Mouse (Mus musculus) CD4-positive naive resting alpha-beta T cell, adult 57 days (primary cell): Measurements from ENCODE around the gene Cnih1. TPM values are rescaled to one million over a fixed set of nuclear protein-coding genes. Genes with fewer than 3 reads are reported as not detected.

ENCODE experiments used
- total RNA-seq: library from RNA; stranded (reverse); gene quantifications from one replicate; pipeline ENCODE4 v1.2.4, GENCODE M21; 2023

The Cnih1 gene
- total RNA-seq, result 22.5 TPM

DNA sequence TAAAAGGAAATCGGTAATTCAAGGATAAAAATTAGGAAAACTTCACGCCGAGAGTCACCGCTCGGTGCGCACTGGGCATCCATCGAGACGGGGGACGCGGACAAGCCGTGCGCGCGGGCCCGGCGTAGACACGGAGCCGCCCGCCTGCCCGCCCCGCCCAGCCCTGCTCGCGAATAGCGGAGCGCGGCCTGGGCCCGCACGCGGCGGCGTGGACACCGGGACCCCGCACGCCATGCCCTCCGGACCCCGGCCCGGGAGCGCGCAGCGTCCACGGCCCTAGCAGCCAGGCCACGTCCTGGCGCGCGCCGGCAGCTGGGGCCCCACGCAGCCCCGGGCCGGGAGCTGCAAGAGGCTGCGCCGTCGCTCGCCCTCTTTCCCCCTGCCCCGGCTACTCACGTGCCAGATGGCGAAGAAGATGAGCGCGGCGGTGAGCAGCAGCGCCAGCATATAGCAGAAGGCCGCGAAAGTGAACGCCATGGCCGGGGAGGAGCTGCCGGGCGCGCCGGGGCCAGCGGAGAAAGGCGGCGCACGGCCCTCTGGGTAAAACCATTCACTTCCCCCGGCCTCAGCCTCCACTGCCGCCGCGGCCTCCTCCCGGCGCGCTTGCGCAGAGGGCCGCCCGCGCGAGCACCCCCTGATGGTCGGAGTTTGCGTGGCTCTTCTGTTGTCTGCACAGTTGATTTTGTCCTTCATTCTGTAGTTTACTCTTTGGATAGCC, at the start of gene Cnih1:
Gene Cnih1, minus strand, starts transcription at position 625 of the 718 bp plus-strand sequence.

DNA sequence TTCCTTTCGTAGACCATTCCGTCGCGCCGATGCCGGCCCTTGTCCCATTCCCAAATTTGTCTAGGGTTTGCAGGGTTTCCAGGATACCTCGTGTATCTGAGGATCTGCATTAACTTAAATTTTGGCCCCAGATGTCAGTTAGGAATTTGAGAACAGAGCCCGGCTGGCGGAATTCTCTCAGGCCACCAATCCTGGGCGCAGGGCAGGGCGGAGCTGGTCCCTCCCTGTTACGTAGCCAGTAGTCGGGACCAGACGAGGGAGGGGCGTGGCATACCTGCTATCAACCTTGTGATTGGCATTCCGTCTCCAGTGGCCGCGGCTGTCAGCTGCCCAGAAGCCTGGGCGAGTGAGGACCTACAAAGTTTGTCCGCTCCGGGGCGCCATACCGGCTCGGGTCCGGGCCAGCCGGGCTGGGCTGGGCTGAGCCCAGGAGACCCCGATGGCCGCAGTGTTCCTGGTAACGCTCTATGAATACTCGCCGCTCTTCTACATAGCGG, 43.7 kb upstream of the Cnih1 start, which contains the start of gene Cgrrf1:
Gene Cgrrf1, plus strand, starts transcription at position 289 of the 497 bp plus-strand sequence.

DNA sequence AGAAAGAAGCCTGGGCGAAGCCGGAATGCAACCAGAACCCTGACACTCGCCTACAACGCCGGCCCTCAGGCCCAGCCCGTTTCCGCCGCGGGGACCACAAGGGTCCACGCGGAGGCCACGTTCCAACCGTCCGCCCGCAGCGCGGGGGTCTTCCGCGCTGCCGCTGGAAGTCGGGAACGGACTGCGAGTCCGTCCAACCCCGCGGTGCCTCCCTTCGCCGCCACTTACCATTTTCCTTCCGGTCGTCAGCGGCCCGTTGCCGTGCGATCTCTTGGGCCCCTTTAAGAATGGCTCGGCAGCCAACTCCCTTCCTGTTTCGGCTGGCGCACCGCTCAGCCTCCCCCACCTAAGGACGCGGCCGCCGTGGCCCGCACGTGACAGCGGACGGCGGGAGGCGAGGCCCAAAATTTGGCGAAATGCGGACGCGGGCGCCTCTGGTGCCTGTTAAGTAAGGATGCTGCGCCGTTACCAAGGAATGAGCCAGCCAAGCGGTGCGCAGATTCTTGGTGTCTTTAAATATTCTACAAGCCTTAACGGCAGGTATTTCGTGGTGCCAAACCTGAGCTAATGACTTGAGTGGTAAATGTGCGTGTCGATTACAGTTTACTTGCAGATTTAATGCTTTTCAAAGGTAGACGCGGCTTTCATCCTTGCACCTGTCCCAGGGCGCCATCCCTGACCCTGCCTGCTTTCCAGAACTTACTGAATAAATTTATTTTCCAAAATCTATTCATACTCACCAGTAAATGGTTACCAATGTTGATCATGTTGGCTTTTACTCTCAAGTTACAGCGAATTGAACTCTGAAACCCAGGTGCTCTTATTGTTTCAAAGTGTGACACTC, 33.9 kb upstream of the Cnih1 start, which contains the start of gene Gmfb:
Gene Gmfb, minus strand, starts transcription at position 370 of the 844 bp plus-strand sequence.

DNA sequence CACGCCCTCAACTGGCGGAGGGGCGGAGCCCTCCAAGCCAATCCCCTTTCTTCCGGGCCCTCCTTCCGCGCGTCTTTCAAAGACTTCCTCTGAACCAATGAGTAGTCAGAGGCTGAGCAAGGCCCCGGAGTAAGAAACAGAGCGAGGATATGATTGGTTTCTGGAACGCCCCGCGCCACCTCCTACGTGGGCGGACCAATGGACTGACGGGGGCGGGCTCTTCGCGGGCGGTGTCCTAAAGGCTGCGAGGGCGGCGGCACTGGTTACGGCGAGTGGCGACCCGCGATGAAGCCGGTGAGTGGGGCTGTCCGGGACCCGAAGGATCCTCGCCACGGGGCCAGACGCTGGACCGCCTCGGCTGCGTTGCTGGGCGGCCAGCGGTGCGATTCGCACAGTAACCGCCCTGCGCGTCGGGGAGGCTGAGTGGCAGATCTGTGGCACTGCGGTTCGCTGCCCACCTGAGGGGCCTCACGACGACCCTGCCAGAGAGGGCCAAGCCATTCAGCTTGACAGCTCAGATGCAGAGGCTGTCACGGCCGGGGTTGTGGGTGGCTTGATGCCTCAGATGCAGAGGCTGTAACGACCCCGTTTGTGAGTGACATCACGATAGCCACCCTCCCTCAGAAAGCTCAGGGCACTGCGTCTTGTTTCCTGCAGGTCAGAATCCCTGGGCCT, 27.7 kb downstream of the Cnih1 start, which contains the start of gene Cdkn3:
Gene Cdkn3, plus strand, starts transcription at position 187 of the 675 bp plus-strand sequence.

Other genes starting within 250 kb of the Cnih1 start
- gene Cdkn3, start 27.9 kb downstream of the Cnih1 start, total RNA-seq, result not detected
- 110 TPM for gene Gmfb, start 33.8 kb upstream of the Cnih1 start, total RNA-seq
- 16.4 TPM for gene Cgrrf1, start 43.7 kb upstream of the Cnih1 start, total RNA-seq
- 0.50 TPM for gene Samd4, start 94.4 kb upstream of the Cnih1 start, total RNA-seq